Mouse (Mus musculus): Measurements from ENCODE around the gene Vezt. TPM values are rescaled to one million over a fixed set of nuclear protein-coding genes. Genes with fewer than 3 reads are reported as not detected.
A peak's percentile ranks its signal among the peaks of the same experiment; 100 is the strongest.

Gene Vezt
- polyA plus RNA-seq, 1 experiment = 16.4 TPM

GRCm38 (mm10) chr10:94020587-94020986 lies 15.0 kb downstream of the Vezt start:
- TF ChIP-seq CTCF (IDR thresholded peaks at IDR 0.05; ENCODE audit: low read depth, low read length) (no peak), POLR2A (IDR thresholded peaks at IDR 0.05; ENCODE audit: borderline replicate concordance, low read depth, low read length) (no peak)
- Histone ChIP-seq H3K4me1 (ENCODE audit: control insufficient read depth, insufficient read depth, low read length) (peaks cover 13% of the 10 kb centered on the region), H3K4me3 (ENCODE audit: insufficient read depth, low read length) (no peak overlapping the region), H3K27ac (ENCODE audit: insufficient read depth, low read depth, low read length) (no peak overlapping the region)

GRCm38 (mm10) chr10:94017455-94017854 lies 18.2 kb downstream of the Vezt start:
- TF ChIP-seq POLR2A (IDR thresholded peaks at IDR 0.05; ENCODE audit: borderline replicate concordance, low read depth, low read length) (no peak), CTCF (IDR thresholded peaks at IDR 0.05; ENCODE audit: low read depth, low read length) (no peak)
- H3K4me1 ChIP-seq (ENCODE audit: control insufficient read depth, insufficient read depth, low read length) = peaks cover 23% of the 10 kb centered on the region
- no peak overlapping the region for H3K4me3 ChIP-seq (ENCODE audit: insufficient read depth, low read length)
- H3K27ac ChIP-seq (ENCODE audit: insufficient read depth, low read depth, low read length) = no peak overlapping the region

GRCm38 (mm10) chr10:94014200-94014599 lies 21.4 kb downstream of the Vezt start:
- H3K4me1 ChIP-seq (ENCODE audit: control insufficient read depth, insufficient read depth, low read length) = peaks cover 15% of the 10 kb centered on the region
- peak overlapping the region; percentile 27 for H3K27ac ChIP-seq (ENCODE audit: insufficient read depth, low read depth, low read length)
- no peak overlapping the region; the same call in 1 of the 2 replicates for H3K4me3 ChIP-seq (ENCODE audit: insufficient read depth, low read length)
- TF ChIP-seq POLR2A (IDR thresholded peaks at IDR 0.05; ENCODE audit: borderline replicate concordance, low read depth, low read length) (no peak), CTCF (IDR thresholded peaks at IDR 0.05; ENCODE audit: low read depth, low read length) (no peak)

GRCm38 (mm10) chr10:94013196-94013595 lies 22.4 kb downstream of the Vezt start:
- H3K4me1 ChIP-seq (ENCODE audit: control insufficient read depth, insufficient read depth, low read length) = peaks cover 21% of the 10 kb centered on the region
- TF ChIP-seq CTCF (IDR thresholded peaks at IDR 0.05; ENCODE audit: low read depth, low read length) (peak; percentile 86), POLR2A (IDR thresholded peaks at IDR 0.05; ENCODE audit: borderline replicate concordance, low read depth, low read length) (no peak)
- H3K27ac ChIP-seq (ENCODE audit: insufficient read depth, low read depth, low read length) = no peak overlapping the region
- H3K4me3 ChIP-seq (ENCODE audit: insufficient read depth, low read length) = no peak overlapping the region

- Histone ChIP-seq H3K4me3 (ENCODE audit: insufficient read depth, low read length) (no peak overlapping the region), H3K4me1 (ENCODE audit: control insufficient read depth, insufficient read depth, low read length) (peaks cover 25% of the 10 kb centered on the region), H3K27ac (ENCODE audit: insufficient read depth, low read depth, low read length) (no peak overlapping the region)
- TF ChIP-seq POLR2A (IDR thresholded peaks at IDR 0.05; ENCODE audit: borderline replicate concordance, low read depth, low read length) (no peak), CTCF (IDR thresholded peaks at IDR 0.05; ENCODE audit: low read depth, low read length) (no peak)
Measured at GRCm38 (mm10) chr10:94011024-94011423, 24.6 kb downstream of the Vezt start.

- no peak overlapping the region for H3K4me3 ChIP-seq (ENCODE audit: insufficient read depth, low read length)
- H3K4me1 ChIP-seq (ENCODE audit: control insufficient read depth, insufficient read depth, low read length) = peaks cover 31% of the 10 kb centered on the region
- TF ChIP-seq CTCF (IDR thresholded peaks at IDR 0.05; ENCODE audit: low read depth, low read length) (no peak), POLR2A (IDR thresholded peaks at IDR 0.05; ENCODE audit: borderline replicate concordance, low read depth, low read length) (no peak)
- H3K27ac ChIP-seq (ENCODE audit: insufficient read depth, low read depth, low read length) = no peak overlapping the region
Measured at GRCm38 (mm10) chr10:94009991-94010679, 25.5 kb downstream of the Vezt start.

- Histone ChIP-seq H3K27ac (ENCODE audit: insufficient read depth, low read depth, low read length) (no peak overlapping the region), H3K4me1 (ENCODE audit: control insufficient read depth, insufficient read depth, low read length) (peaks cover 21% of the 10 kb centered on the region), H3K4me3 (ENCODE audit: insufficient read depth, low read length) (no peak overlapping the region)
- TF ChIP-seq CTCF (IDR thresholded peaks at IDR 0.05; ENCODE audit: low read depth, low read length) = no peak
- no peak for TF ChIP-seq POLR2A (IDR thresholded peaks at IDR 0.05; ENCODE audit: borderline replicate concordance, low read depth, low read length)
Measured at GRCm38 (mm10) chr10:94008356-94008755, 27.3 kb downstream of the Vezt start.

GRCm38 (mm10) chr10:94000223-94000622 lies 35.4 kb downstream of the Vezt start:
- Histone ChIP-seq H3K27ac (ENCODE audit: insufficient read depth, low read depth, low read length) (peak overlapping the region; percentile 2; the same call in 1 of the 2 replicates), H3K4me1 (ENCODE audit: control insufficient read depth, insufficient read depth, low read length) (peaks cover 17% of the 10 kb centered on the region), H3K4me3 (ENCODE audit: insufficient read depth, low read length) (no peak overlapping the region)
- TF ChIP-seq CTCF (IDR thresholded peaks at IDR 0.05; ENCODE audit: low read depth, low read length) (no peak), POLR2A (IDR thresholded peaks at IDR 0.05; ENCODE audit: borderline replicate concordance, low read depth, low read length) (no peak)

- peak overlapping the region; percentile 70 for H3K27ac ChIP-seq (ENCODE audit: insufficient read depth, low read depth, low read length)
- H3K4me3 ChIP-seq (ENCODE audit: insufficient read depth, low read length) = no peak overlapping the region
- H3K4me1 ChIP-seq (ENCODE audit: control insufficient read depth, insufficient read depth, low read length) = peaks cover 17% of the 10 kb centered on the region
- TF ChIP-seq CTCF (IDR thresholded peaks at IDR 0.05; ENCODE audit: low read depth, low read length) (no peak), POLR2A (IDR thresholded peaks at IDR 0.05; ENCODE audit: borderline replicate concordance, low read depth, low read length) (no peak)
Measured at GRCm38 (mm10) chr10:93999357-93999756, 36.3 kb downstream of the Vezt start.

- TF ChIP-seq POLR2A (IDR thresholded peaks at IDR 0.05; ENCODE audit: borderline replicate concordance, low read depth, low read length) (no peak), CTCF (IDR thresholded peaks at IDR 0.05; ENCODE audit: low read depth, low read length) (no peak)
- Histone ChIP-seq H3K27ac (ENCODE audit: insufficient read depth, low read depth, low read length) (no peak overlapping the region), H3K4me1 (ENCODE audit: control insufficient read depth, insufficient read depth, low read length) (peaks cover 14% of the 10 kb centered on the region), H3K4me3 (ENCODE audit: insufficient read depth, low read length) (no peak overlapping the region)
Measured at GRCm38 (mm10) chr10:93995100-93995499, 40.5 kb downstream of the Vezt start.
